Mouse (Mus musculus) ZHBTc4 (cell line): ENCODE measurements around the gene Ubfd1.

Experiments used
- DNase-seq: peaks from one replicate; pipeline ENCODE4 v3.0.0-alpha.2; 2011; ENCODE audit warnings: low read depth, low spot score

Gene Ubfd1

GRCm38 (mm10) chr7:122087195-122087982 lies 20.4 kb downstream of the Ubfd1 start:
- DNase-seq: no peak

- peak; percentile 72 for DNase-seq
These were observed 27.8 kb downstream of the Ubfd1 start for GRCm38 (mm10) chr7:122094564-122095330.

GRCm38 (mm10) chr7:122098009-122098408 lies 31.0 kb downstream of the Ubfd1 start:
- DNase-seq: no peak

GRCm38 (mm10) chr7:122099222-122099621 lies 32.2 kb downstream of the Ubfd1 start:
- DNase-seq: peak; percentile 85

- DNase-seq: peak; percentile 53
These were observed 34.2 kb downstream of the Ubfd1 start for GRCm38 (mm10) chr7:122101014-122101746.

GRCm38 (mm10) chr7:122101747-122102244 lies 34.8 kb downstream of the Ubfd1 start, which contains the start of gene Ndufab1:
TSS of gene Ndufab1 (minus strand) at chr7:122101886.
- peak; percentile 97 for DNase-seq

DNA sequence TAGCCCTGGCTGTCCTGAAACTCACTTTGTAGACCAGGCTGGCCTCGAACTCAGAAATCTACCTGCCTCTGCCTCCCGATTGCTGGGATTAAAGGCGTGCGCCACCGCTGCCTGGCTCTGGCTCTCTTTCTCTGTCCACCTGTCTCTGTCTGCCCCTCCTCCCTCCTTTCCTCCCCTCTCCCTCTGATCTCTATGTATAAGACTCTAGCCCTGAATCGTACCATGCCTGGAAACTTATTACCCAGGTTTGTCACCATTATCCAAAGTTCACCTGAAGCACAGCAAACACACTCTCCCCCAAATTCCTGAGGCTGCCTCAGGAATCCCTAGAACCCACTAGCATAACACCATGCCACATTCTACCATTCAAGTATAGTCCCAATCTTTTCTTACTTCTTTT lies 41.2 kb downstream of the Ubfd1 start:
- DNase-seq: no peak

- no peak for DNase-seq
These were observed 56.5 kb downstream of the Ubfd1 start for GRCm38 (mm10) chr7:122123518-122123917.

DNA sequence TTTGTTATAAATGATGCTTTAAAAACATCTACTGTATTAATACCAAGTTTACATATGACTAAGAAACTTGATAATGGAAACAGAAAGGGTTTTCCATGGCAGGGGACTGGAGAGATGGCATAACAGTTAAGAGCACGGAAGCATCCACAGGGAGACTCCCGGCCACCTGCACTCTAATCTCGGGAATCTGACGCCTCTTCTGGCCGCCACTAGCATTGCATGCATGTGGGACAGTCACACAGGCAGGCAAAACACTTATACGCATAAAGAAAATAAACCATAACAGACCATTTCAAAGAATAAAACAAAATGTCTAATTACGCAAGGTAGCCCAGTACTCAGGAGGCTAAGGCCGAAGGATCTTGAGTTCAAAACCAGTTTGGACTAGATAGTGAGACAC lies 58.7 kb downstream of the Ubfd1 start:
- DNase-seq: peak; percentile 55

DNA sequence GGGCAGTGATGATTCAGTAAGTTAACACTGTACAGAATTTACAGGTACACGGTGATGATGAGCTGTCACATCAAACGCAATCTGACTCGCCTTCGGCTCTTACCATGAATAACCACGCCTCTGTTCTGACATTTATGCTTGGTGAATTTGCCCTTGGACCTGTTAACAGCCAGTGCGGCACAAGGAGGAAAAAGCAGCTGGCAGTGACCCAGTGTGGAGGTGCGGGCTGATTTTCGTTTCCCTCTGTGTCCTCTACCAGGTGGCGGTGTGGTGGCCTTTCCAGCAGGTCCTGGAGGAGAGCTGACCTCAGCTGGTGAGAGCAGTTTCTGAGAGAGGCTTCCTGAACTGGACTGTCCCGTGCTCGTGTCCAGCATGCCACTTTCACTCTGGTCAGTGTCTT lies 60.0 kb downstream of the Ubfd1 start:
- no peak for DNase-seq
